Mouse (Mus musculus) retina, postnatal 1 day (tissue): Measurements from ENCODE around the gene BC107364.
"Not testable (repeated sequence)": the region's sequence is repeated elsewhere in the genome, so short reads cannot be mapped to it uniquely, and the experiment has no call there.

ENCODE experiments used
- DNase-seq: peaks from one replicate; pipeline ENCODE4 v3.0.0-alpha.2; 2012

Gene BC107364

DNA sequence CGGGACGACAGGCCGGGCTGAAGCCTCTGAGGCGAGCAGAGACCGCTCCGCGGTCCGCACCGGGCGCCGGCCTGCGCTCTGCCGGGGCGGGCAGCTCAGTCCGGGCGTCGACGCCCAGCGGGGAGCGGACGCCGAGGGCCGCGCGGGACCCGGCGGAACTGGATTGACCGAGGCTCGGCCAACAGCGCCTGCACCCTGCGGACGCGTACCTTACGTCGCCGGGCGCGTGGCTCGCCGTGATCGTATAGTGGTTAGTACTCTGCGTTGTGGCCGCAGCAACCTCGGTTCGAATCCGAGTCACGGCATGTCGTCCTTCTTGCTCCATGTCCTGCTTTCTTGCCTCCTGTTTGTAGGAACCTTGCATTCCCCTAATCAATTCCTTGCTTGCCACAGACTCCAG lies at the start of gene BC107364:
TSS of gene BC107364 (minus strand) at position 45 of the 400 bp plus-strand sequence.
- DNase-seq, result not testable (repeated sequence)

DNA sequence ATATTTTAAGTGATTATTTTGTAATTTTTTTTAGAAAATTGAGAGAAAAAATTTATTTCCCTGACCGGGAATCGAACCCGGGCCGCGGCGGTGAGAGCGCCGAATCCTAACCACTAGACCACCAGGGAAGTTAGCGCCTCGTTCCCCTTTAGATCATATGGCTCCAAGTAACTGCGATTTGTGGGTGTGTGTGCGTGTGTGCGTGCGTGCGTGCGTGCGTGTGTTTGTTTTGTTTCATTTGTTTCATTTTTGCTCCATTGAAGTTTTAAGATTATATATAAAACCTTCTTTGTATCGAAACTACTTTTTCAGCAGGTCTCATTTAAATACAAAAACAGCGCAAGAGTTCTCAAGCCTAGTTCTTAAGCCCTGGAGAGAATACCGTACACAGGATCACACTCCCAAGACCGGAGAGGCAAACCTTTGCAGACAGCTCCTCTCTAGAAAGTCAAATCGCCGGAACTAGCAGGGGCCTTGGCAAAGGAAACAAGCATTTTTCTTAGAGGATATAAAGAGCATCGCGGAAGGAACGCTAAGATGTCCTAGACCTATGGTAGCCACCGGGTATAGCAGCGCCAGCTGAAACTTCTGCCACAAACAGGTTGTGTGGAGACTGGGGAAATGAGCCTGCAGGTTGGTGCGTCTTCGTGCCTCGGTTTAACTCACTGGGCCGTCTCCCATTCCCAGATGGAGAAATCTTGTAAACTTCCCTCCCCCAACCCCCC lies 49.4 kb upstream of the BC107364 start:
- peak; percentile 95 for DNase-seq

DNA sequence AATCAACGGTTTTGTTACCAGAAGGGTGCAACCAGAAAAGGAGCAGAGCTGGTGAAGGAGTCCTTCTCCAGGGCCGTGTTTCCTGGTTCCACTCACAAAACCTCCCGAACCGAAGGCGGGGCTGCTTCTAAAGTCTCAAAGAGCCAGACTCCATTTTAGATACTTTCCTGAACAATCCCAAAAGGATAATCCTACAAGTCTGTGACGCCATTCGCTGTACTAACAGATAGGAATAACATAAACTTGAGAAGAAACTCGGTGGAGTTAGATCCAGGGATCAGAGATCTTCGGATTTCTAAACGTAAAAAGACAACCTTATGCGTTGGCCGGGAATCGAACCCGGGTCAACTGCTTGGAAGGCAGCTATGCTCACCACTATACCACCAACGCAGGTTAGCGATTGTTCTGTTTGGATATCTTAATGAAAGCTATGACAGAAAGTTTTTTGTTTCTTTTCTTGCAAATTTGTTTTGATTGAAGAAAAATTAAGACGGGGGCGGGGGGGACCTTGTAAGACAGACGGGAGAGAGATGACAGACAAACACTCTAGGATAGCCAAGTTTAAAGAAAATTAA lies 48.7 kb upstream of the BC107364 start:
- DNase-seq, result peak; percentile 92

DNA sequence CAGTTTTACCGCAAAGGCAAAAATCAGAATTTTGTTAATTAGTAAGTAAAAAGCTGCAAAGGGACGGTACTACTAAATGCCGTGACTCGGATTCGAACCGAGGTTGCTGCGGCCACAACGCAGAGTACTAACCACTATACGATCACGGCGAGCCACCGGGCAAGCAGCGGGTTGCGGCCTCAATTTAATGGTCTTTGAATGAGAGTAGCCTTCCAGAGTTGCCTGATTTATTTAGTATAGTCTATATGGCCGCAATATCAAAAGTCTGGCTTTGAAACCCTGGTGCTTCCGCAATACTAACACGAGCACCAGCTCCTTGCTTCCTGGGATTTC lies 48.1 kb upstream of the BC107364 start:
- DNase-seq, result peak; percentile 93

DNA sequence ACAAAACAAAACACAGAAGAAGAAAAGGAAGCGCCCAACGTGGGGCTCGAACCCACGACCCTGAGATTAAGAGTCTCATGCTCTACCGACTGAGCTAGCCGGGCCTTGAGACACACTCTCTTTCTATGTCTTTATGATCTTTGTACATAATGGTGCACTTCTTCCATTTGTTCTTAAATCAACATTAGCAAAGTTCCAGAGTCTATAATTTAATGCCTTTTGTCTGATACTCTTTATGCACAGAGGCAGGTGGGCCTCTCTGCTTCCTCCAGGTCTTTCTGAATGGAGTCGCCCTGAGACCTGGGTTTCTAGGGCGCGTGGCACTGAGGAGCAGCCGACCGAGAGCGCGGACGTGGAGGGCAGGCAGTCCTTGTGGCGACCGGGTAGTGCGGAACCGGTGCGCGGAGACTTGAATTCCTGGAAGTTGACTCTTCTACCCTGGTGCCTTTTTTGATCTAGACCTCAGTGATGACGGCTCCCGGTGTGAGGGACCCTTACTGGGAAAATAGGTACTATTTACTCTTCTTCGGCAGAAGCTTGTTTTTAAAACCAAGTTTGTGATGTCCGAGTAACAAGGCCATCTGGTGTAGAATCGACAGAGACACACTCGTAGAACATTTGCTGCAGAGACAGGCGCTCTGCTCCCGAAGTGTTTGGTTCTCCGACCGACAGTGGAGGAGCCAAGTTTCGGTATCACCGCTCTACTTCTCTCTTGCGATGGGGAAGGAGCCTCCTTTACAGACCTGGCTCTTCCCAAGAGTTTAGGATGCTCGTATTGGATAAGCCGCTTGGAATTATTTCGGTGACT lies 47.6 kb upstream of the BC107364 start:
- DNase-seq, result peak; percentile 90

DNA sequence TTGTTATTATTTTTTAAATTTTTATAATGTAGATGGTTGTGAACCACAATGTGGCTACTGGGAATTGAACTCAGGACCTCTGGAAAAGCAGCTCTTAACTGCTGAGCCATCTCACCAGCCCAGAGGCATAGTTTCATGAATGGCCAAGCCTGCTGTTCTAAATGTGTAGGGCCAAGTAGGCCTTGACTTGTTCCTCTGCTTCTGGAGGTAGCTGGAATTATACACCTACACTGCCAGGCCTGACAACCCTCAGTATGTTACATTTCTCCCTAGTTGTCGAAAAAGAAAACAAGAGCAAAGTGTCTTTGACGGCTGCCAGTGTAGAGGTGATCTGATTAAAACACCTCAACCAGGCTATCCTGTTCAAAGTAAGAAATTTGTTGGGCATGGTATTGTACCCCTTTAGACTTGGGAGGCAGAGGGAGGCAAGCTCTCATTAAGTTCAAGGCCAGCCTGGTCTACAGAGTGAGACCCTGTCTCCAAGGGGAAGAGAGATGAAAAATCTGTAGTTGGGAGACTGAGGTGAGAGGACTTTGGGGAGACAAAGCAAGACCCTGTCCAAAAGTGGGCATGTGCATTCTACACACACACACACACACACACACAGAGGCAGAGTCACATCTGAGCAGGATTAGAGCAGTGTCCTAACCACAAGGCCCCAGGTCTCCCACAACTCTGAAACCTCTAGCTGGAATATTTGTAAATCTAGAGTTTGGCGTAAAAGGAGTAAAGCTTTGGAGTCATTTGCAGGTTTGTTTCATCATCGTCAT lies 46.6 kb upstream of the BC107364 start:
- no peak for DNase-seq

DNA sequence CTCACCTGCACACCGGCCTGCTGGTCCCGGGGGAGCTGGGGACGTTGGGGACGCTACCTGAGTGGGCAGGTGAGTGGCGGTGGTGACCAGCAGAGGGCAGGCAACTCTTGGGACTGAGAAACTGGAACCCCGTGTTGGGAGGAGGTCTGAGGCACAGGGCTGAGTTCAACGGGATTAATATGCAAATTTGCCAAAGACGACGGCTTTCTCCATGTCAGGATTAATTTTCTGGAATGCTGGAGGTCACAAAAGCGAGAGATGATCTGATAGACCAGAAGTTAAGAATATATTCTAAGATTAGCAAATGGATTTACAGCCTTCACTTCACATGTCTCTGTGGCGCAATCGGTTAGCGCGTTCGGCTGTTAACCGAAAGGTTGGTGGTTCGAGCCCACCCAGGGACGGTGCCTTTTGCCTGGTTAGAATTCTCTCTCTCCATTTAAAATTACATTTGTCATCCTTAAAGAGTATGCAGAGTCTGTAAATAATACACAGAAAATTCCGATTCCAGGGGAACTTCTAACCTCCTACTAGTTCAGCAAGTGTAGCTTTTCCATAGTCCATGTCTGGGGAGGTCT lies 45.4 kb upstream of the BC107364 start:
- peak; percentile 88 for DNase-seq

DNA sequence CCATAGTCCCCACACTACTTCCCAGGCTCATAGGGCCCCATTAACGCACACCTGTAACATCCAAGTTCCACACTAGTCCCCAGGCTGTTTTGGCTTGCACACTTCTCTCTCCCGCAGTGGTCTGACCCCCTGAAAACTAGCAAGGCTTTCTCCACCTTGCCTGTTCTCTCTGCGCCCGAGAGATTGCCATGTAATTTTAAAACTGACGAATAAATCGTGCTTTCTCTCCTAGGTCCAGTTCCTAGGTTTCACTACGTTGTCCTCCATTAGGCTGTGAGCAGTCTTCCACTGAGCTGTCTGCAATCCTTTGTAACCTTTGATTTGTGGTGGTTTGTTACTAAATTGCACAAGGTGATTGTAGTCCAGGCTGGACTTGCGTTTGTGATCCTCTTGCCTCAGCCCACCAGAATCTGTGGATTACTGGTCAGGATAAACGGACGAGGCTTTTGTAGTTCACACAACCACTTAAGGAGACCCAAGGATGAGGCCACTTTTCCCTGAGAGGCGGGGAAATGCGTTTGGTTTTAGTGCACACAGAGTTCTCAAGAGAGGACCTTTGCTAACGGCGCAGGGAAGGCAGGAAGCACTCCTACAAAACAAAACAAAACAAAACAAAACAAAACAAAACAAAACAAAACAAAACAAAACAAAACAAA lies 44.6 kb upstream of the BC107364 start:
- DNase-seq, result peak; percentile 40

DNA sequence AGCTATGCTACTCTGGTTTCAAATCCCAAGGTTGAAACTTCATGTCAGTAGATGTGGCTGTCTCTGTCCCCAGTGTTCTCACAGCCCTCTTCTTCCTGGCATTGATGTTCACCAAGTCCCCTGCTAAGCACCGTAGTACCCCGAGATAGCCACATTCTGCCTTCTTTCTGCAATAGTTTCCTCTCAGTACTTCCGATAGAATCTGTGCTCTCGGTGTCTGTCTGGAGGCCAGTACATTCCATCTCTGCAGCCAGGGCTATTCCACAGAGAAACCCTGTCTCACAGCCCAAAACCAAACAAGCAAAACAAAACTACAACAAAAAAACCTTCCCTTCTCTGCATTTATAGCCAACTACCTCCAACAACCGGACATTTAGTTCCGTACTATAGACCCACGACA lies 44.1 kb upstream of the BC107364 start:
- no peak for DNase-seq

DNA sequence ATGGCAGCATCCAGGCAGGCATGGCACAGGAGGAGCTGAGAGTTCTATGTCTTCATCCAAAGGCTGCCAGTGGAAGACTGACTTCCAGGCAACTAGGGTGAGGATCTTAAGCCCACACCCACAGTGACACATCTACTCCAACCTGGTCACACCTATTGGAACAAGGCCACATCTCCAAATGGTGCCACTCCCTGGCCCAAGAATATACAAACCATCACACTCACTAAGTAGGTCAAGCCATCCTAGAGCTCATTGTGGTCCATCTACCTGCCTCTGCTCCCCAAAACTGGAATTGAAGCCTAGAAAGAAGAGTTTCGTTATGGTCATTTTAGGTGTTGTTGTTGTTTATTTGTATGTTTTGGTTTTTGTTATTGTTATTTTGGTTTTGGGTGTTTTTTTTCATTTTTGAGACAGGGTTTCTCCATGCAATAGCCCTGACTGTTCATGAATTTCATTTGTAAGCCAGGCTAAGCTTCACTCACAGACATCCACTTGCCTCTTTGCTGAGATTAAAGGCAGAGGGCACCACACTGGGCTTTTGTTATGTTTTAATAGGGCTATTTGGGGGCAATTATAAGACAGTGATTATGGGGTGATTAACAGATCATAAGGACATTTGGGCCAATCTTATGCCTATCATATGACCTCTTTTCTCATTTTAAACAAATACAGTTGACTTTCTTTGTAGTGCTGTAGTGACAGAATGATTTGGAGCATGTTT lies 43.5 kb upstream of the BC107364 start:
- peak; percentile 60 for DNase-seq

DNA sequence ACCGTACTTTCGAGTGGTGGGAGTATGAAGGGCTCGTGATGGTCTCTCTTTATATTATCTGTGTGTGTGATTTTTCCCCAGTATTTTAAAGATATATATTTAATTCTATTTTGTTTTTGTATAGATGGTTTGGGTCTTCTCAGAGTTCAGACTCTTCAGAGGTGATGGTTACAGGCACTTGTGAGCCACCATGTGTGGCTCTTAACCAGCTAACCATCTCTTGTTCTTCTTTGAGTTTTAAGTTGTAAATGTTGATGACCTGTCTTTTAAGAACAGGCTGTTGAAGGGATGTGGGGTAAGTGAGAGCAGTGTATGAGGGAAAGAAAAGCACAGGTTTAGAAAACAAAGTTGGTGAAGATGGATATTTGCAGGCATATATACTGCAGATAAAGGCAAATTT lies 42.8 kb upstream of the BC107364 start:
- DNase-seq, result no peak

DNA sequence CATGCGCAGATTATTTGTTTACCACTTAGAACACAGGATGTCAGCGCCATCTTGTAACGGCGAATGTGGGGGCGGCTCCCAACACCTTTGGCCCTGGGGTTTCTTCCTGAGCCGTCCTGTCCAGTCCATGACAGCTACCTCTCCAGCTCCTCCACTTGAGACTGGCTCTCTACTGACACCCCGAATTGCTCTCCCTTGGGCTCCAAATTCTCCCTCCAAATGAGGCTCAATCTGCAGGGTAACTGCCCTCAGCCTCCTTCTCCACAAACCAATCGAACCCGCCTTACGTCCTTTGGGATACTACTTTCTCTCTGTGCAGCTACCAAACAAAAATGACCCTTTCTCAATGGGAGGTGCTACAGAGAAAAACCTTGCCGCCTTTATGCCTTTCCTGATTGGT lies 42.4 kb upstream of the BC107364 start:
- DNase-seq, result not testable (repeated sequence)

DNA sequence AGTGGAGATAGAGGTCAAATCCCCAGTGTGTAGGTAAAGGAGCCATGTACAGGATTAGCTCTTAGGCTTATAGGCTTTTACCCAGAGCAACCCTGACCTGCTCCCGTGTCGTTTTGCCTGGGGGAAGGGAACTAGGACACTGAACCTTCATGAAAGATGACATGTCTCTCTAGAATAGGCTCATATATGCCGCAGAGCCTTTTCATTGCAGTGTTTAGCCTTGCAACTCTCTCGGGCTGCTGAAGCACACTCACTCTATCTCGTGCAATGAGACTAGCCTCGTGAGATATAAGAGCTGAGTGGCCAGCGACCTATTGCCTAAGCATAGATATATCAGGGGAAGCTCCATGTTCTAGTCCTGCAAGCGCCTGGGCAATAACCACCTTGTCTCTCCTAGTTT lies 37.5 kb upstream of the BC107364 start:
- not testable (repeated sequence) for DNase-seq

DNA sequence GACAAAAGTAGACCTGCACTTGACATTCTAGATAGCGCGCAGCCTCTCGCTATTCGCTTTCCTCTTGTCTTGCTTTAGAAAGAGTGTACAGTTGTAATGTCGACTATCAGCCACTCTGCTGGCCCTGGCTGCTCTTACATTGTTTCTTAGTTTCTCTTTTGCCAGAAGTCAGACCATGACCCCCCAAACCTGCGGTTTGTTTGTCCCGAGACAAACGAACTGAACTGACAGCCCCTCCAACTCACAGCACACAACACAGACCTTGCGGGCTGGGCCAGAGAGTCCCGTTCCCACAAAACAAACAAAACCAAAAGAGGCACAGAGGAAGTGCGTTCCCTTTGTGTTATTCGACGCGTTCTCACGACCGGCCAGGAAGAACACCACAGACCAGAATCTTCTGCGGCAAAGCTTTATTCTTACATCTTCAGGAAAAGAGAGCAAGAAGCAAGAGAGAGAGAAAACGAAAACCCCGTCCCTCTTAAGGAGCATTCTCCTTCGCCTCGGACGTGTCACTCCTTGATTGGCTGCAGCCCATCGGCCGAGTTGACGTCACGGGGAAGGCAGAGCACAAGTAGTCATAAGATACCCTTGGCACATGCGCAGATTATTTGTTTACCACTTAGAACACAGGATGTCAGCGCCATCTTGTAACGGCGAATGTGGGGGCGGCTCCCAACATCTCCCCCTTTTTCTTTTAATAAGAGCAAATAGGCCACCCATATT lies 37.0 kb upstream of the BC107364 start:
- not testable (repeated sequence) for DNase-seq

DNA sequence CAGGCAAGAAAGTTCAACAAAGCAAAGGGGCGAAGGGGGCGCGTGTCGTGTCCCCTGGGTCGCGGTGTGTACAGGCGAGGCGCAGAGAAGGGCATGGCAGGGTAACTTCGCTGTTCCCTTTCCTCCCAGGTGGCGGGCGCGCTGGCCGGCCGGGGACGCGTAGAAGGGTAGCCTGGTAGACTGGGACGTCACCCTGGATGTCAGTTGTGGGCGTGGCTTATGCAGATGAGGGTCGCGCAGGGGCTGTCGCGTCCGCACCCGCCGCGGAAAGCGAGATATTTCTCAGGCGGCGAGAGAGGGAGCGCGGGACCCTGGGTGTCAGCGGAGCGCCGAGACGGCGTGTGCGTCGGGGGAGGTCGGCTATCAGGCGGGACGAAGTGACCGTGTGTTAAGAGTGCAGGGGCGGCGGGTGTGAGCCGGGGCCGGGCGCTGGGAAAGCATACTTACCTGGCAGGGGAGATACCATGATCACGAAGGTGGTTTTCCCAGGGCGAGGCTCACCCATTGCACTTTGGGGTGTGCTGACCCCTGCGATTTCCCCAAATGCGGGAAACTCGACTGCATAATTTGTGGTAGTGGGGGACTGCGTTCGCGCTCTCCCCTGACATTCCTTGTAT lies 36.3 kb upstream of the BC107364 start:
- not testable (repeated sequence) for DNase-seq

DNA sequence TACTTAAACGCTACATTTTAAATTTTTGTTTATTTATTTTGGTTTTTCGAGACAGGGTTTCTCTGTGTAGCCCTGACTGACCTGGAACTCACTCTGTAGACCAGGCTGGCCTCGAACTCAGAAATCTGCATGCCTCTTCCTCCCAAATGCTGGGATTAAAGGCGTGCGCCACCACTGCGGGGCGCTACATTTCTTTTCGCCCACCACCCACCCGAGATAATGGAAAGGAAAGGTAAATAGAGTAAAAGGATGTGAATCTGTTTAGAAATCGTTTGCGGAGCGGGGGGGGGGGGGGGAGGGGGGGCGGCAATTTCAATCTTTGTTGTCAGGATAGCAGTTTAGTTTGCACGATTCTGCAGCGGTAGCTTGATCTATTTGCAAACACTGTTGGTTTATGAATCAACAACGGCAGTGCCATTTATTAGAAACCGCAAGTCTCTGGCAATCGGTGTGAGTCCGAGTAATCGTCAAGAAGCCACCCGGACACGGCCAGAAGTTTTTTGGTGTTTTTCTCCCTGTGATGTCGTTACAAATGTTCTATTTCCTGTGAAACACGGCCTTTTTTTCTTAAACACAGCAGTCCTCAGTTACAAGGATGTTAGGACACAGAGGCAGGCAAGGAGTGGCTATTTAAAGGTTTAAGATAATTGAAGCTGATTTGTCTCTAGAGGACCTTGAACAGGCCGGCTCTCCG lies 35.6 kb upstream of the BC107364 start:
- DNase-seq, result peak; percentile 61

DNA sequence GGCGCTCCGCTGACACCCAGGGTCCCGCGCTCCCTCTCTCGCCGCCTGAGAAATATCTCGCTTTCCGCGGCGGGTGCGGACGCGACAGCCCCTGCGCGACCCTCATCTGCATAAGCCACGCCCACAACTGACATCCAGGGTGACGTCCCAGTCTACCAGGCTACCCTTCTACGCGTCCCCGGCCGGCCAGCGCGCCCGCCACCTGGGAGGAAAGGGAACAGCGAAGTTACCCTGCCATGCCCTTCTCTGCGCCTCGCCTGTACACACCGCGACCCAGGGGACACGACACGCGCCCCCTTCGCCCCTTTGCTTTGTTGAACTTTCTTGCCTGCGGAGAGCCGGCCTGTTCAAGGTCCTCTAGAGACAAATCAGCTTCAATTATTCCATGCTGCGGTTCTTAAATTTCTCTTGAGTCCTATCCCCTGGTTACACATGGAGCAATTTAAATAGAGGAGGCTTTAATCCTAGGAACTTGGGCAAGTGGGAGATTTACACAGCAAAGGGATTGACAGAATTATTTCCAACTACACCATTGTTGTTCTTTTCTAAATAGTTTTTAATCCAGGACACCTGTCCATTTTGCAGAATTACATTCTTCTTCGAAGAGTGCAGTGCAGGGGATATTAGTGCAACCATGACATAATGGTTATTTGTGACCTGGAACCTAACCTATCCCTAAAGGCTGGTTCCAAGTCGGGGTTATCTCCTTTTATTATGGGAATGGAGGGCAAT lies 34.9 kb upstream of the BC107364 start:
- peak; percentile 41 for DNase-seq

DNA sequence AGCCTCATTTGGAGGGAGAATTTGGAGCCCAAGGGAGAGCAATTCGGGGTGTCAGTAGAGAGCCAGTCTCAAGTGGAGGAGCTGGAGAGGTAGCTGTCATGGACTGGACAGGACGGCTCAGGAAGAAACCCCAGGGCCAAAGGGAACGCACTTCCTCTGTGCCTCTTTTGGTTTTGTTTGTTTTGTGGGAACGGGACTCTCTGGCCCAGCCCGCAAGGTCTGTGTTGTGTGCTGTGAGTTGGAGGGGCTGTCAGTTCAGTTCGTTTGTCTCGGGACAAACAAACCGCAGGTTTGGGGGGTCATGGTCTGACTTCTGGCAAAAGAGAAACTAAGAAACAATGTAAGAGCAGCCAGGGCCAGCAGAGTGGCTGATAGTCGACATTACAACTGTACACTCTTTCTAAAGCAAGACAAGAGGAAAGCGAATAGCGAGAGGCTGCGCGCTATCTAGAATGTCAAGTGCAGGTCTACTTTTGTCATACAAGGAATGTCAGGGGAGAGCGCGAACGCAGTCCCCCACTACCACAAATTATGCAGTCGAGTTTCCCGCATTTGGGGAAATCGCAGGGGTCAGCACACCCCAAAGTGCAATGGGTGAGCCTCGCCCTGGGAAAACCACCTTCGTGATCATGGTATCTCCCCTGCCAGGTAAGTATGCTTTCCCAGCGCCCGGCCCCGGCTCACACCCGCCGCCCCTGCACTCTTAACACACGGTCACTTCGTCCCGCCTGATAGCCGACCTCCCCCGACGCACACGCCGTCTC lies 34.1 kb upstream of the BC107364 start:
- not testable (repeated sequence) for DNase-seq
